Comparison of ENCODE assay signal across 9 mouse cellular contexts in the genomic region with DNA sequence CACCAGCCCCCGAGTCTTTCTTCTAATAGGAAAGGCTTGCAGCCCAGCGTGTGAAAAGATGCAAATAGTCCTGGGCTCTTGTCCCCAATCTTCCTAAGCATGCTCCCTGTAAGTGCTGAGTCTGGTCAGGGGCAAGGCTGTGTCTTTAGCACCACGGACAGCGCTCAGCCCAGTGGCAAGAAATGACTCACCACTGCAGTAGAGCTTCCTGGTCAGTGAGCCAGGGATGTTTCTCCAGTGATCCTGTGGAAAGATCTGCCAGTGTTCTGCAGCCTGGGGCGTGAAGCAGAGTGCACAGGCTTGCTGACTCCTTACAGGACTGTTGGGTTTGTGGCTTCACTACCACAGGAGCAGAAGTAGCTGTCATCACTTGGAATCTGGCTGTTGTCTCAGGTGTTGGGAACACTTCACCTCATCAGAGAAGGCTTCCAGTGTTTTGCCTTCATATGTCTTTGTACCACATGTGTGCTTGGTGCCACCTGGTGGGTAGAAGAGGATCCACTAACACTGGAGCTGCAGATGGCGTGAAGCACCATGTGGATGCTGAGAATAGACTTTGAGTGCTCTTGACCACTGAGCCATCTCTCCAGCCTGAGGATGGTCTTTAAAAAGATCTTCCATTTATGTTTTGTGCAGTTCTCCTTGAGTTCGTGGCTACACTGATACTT.
DNase-seq lines count a peak whose midpoint lies in the region; ATAC-seq and TF ChIP-seq lines count a peak whose summit lies in the region.
"Had no signal": no experiment of that assay in that cellular context is flagged by ENCODE, and none has a peak within 500 bp of the region (broad histone marks: within the 10 kb centered on the region; RNA-seq: fewer than 3 reads in every experiment).

No protein-coding gene starts in this region.

- no peaks in the 10 kb centered on the region for H3K9me3 ChIP-seq in midbrain, embryonic 10.5 days (replicated peaks)
- H3K9me3 ChIP-seq in midbrain, embryonic 15.5 days, result no peaks in the 10 kb centered on the region
- H3K9me3 ChIP-seq in limb, embryonic 14.5 days (ENCODE audit: control insufficient read depth, low read length), result no peaks in the 10 kb centered on the region
- H3K9me3 ChIP-seq: embryonic facial prominence, embryonic 15.5 days had no signal

- no peaks in the 10 kb centered on the region for H3K27me3 ChIP-seq in midbrain, embryonic 10.5 days (ENCODE audit: low read depth, poor library complexity, severe bottlenecking)
- no peaks in the 10 kb centered on the region for H3K27me3 ChIP-seq in midbrain, embryonic 15.5 days (replicated peaks)
- no peaks in the 10 kb centered on the region for H3K27me3 ChIP-seq in kidney, adult 2 months (replicated peaks; ENCODE audit: control insufficient read depth, insufficient read depth, low read length)
- H3K27me3 ChIP-seq in limb, embryonic 14.5 days (ENCODE audit: control insufficient read depth, insufficient read depth, low read length), result no peaks in the 10 kb centered on the region
- H3K27me3 ChIP-seq: embryonic facial prominence, embryonic 15.5 days had no signal

- ATAC-seq in midbrain, embryonic 15.5 days (replicated peaks), result no peak
- peak; percentile 87 for ATAC-seq in frontal cortex, adult (ENCODE audit: low TSS enrichment)
- ATAC-seq in limb, embryonic 14.5 days (ENCODE audit: low FRiP score, low read depth), result no peak
- ATAC-seq in monocyte, adult 5-6 weeks (replicated peaks; ENCODE audit: insufficient number of reproducible peaks, low FRiP score, low TSS enrichment, poor library complexity, severe bottlenecking), result no peak

- TF ChIP-seq CTCF in kidney, adult 2 months (conservative IDR thresholded peaks at IDR 0.05; ENCODE audit: insufficient read depth, insufficient read length, low read depth, low read length), result peak; percentile 68

- H3K36me3 ChIP-seq in midbrain, embryonic 10.5 days, result 0 out of 2 replicates have a peak, but pooled peaks cover 3% of the 10 kb centered on the region
- H3K36me3 ChIP-seq in midbrain, embryonic 15.5 days (replicated peaks), result no peaks in the 10 kb centered on the region
- no peaks in the 10 kb centered on the region for H3K36me3 ChIP-seq in kidney, adult 2 months (ENCODE audit: control insufficient read depth, insufficient read depth, low read length)
- 0 out of 2 replicates have a peak, but pooled peaks cover 4% of the 10 kb centered on the region for H3K36me3 ChIP-seq in limb, embryonic 14.5 days (ENCODE audit: control insufficient read depth, insufficient read depth, low read length)
- H3K36me3 ChIP-seq: embryonic facial prominence, embryonic 15.5 days had no signal

- H3K4me3 ChIP-seq in midbrain, embryonic 10.5 days, result no peak overlapping the region
- no peak overlapping the region for H3K4me3 ChIP-seq in midbrain, embryonic 15.5 days
- no peak overlapping the region for H3K4me3 ChIP-seq in kidney, adult 2 months (ENCODE audit: insufficient read depth, low read depth, low read length)
- H3K4me3 ChIP-seq in limb, embryonic 14.5 days (replicated peaks; ENCODE audit: low read length), result no peak overlapping the region
- H3K4me3 ChIP-seq: embryonic facial prominence, embryonic 15.5 days had no signal

- peak; percentile 48 for DNase-seq in midbrain, embryonic 10.5 days (ENCODE audit: low spot score)
- DNase-seq in adrenal gland, postnatal 36 days, result peak; percentile 82 to 85
- peak; percentile 48 for DNase-seq in kidney, adult 2 months
- peak; percentile 72 for DNase-seq in limb, embryonic 14.5 days (ENCODE audit: low spot score)
- DNase-seq in retina, embryonic 14.5 days (ENCODE audit: low spot score), result peak; percentile 63

- WGBS in midbrain, embryonic 10.5 days, result 46% methylated on average over 7 of the region's 7 CpGs
- WGBS in midbrain, embryonic 15.5 days, result 52% methylated on average over 7 of the region's 7 CpGs
- 47% methylated on average over 7 of the region's 7 CpGs for WGBS in kidney, adult 2 months
- 33% methylated on average over 7 of the region's 7 CpGs for WGBS in limb, embryonic 14.5 days

- TF ChIP-seq POLR2A in kidney, adult 2 months (IDR thresholded peaks at IDR 0.05; ENCODE audit: low read depth, low read length), result no peak
- TF ChIP-seq POLR2A in limb, embryonic 14.5 days (IDR thresholded peaks at IDR 0.05; ENCODE audit: borderline replicate concordance, extremely low read depth, insufficient read depth, insufficient read length), result no peak

- no peak overlapping the region for H3K9ac ChIP-seq in midbrain, embryonic 15.5 days
- H3K9ac ChIP-seq in limb, embryonic 14.5 days (ENCODE audit: low read depth, low read length, severe bottlenecking), result no peak overlapping the region
- H3K9ac ChIP-seq: embryonic facial prominence, embryonic 15.5 days had no signal

- H3K4me1 ChIP-seq in midbrain, embryonic 10.5 days, result peaks cover 16% of the 10 kb centered on the region; the same call in 1 of the 2 replicates
- peaks cover 3% of the 10 kb centered on the region; the same call in 1 of the 2 replicates for H3K4me1 ChIP-seq in midbrain, embryonic 15.5 days
- H3K4me1 ChIP-seq in kidney, adult 2 months (ENCODE audit: control insufficient read depth, insufficient read depth, low read length), result no peaks in the 10 kb centered on the region
- H3K4me1 ChIP-seq in limb, embryonic 14.5 days (ENCODE audit: control insufficient read depth, insufficient read depth, low read length), result no peaks in the 10 kb centered on the region
- H3K4me1 ChIP-seq: embryonic facial prominence, embryonic 15.5 days had no signal

- H3K27ac ChIP-seq in midbrain, embryonic 10.5 days (replicated peaks), result no peak overlapping the region
- no peak overlapping the region for H3K27ac ChIP-seq in midbrain, embryonic 15.5 days
- H3K27ac ChIP-seq in kidney, adult 2 months (ENCODE audit: insufficient read depth, low read depth, low read length), result no peak overlapping the region
- no peak overlapping the region for H3K27ac ChIP-seq in limb, embryonic 14.5 days (replicated peaks; ENCODE audit: low read depth, low read length)
- H3K27ac ChIP-seq: embryonic facial prominence, embryonic 15.5 days had no signal

- no peak overlapping the region for H3K4me2 ChIP-seq in midbrain, embryonic 15.5 days
- no peak overlapping the region for H3K4me2 ChIP-seq in limb, embryonic 14.5 days (replicated peaks; ENCODE audit: low read depth, low read length, severe bottlenecking)
- H3K4me2 ChIP-seq: embryonic facial prominence, embryonic 15.5 days had no signal
